Mouse (Mus musculus): Measurements from ENCODE around the gene Smarcd3.

Gene Smarcd3

GRCm38 (mm10) chr5:24623986-24624821, at the start of gene Smarcd3:
Gene Smarcd3 (minus strand): TSS chr5:24624411.
- peak; percentile 97 for DNase-seq

- DNase-seq: no peak
Measured at GRCm38 (mm10) chr5:24661457-24661856, 37.2 kb upstream of the Smarcd3 start.

- DNase-seq: no peak
Measured at GRCm38 (mm10) chr5:24659708-24660423, 35.7 kb upstream of the Smarcd3 start.

- DNase-seq: peak; percentile 43
Measured at GRCm38 (mm10) chr5:24657113-24657512, 32.9 kb upstream of the Smarcd3 start.

- DNase-seq: no peak
Measured at GRCm38 (mm10) chr5:24654491-24654890, 30.3 kb upstream of the Smarcd3 start.

- no peak for DNase-seq
Measured at GRCm38 (mm10) chr5:24652780-24653179, 28.6 kb upstream of the Smarcd3 start.

- peak; percentile 83 for DNase-seq
Measured at GRCm38 (mm10) chr5:24651768-24652752, 27.8 kb upstream of the Smarcd3 start.

GRCm38 (mm10) chr5:24651356-24651755, 27.1 kb upstream of the Smarcd3 start:
- DNase-seq: no peak

GRCm38 (mm10) chr5:24649701-24650100, 25.5 kb upstream of the Smarcd3 start:
- DNase-seq: no peak

- DNase-seq: no peak
Measured at GRCm38 (mm10) chr5:24649231-24649630, 25.0 kb upstream of the Smarcd3 start.

GRCm38 (mm10) chr5:24645454-24645853, 21.2 kb upstream of the Smarcd3 start:
- no peak for DNase-seq

GRCm38 (mm10) chr5:24639081-24639480, 14.9 kb upstream of the Smarcd3 start:
- no peak for DNase-seq

- no peak for DNase-seq
Measured at GRCm38 (mm10) chr5:24638131-24638530, 13.9 kb upstream of the Smarcd3 start.

GRCm38 (mm10) chr5:24636987-24637386, 12.8 kb upstream of the Smarcd3 start:
- DNase-seq: peak; percentile 32

GRCm38 (mm10) chr5:24635526-24636141, 11.4 kb upstream of the Smarcd3 start:
- DNase-seq: no peak

- DNase-seq: no peak
Measured at GRCm38 (mm10) chr5:24635093-24635492, 10.9 kb upstream of the Smarcd3 start.

GRCm38 (mm10) chr5:24629712-24630111, 5.5 kb upstream of the Smarcd3 start:
- no peak for DNase-seq

GRCm38 (mm10) chr5:24624822-24625120, 560 bp upstream of the Smarcd3 start:
- DNase-seq: peak; percentile 43

- DNase-seq: peak; percentile 96
Measured at GRCm38 (mm10) chr5:24623041-24623985, 898 bp downstream of the Smarcd3 start.

- peak; percentile 76 for DNase-seq
Measured at GRCm38 (mm10) chr5:24622386-24623040, 1.7 kb downstream of the Smarcd3 start.

- peak; percentile 31 for DNase-seq
Measured at GRCm38 (mm10) chr5:24620626-24621025, 3.6 kb downstream of the Smarcd3 start.

Measured in cerebellum, adult 9-11 months (tissue).